Mouse (Mus musculus): ENCODE measurements around the gene Rdh8. TPM values are rescaled to one million over a fixed set of nuclear protein-coding genes. Genes with fewer than 3 reads are reported as not detected.
"Not testable (repeated sequence)": the region's sequence is repeated elsewhere in the genome, so short reads cannot be mapped to it uniquely, and the experiment has no call there.

The Rdh8 gene
- polyA plus RNA-seq, 1 experiment = not detected

- Histone ChIP-seq H3K4me1 (ENCODE audit: control insufficient read depth, insufficient read depth, low read length) (no peaks in the 10 kb centered on the region), H3K27ac (ENCODE audit: insufficient read depth, low read length) (no peak overlapping the region), H3K4me3 (ENCODE audit: insufficient read depth, low read length) (no peak overlapping the region)
- TF ChIP-seq POLR2A (IDR thresholded peaks at IDR 0.05; ENCODE audit: low read depth, low read length) (no peak), CTCF (IDR thresholded peaks at IDR 0.05; ENCODE audit: borderline replicate concordance, insufficient read depth, low read length) (no peak)
Observed at GRCm38 (mm10) chr9:20834881-20835280, 16.6 kb downstream of the Rdh8 start.

DNA sequence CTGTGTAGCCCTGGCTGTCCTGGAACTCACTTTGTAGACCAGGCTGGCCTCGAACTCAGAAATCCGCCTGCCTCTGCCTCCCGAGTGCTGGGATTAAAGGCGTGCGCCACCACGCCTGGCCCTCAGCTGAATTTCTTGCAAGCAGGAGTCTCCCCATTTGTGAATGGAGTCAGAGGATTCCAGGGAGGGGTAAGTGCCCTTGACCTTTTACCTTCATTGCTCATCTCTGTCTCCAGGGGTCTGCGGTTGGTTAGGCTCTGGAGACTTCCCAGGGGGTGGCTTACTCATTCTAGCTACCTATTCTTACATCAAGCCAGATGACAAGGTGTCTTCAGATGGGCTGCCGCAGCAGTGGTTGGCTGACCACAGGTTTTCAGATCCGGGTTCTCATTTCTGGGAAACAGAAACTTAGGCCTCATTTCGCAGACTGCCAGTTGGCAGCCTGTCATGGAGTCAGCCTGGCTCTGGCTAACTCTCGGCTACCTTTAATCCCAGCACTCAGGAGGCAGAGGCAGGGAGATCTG lies 17.2 kb downstream of the Rdh8 start:
- not testable (repeated sequence) for H3K4me1 ChIP-seq (ENCODE audit: control insufficient read depth, insufficient read depth, low read length)

DNA sequence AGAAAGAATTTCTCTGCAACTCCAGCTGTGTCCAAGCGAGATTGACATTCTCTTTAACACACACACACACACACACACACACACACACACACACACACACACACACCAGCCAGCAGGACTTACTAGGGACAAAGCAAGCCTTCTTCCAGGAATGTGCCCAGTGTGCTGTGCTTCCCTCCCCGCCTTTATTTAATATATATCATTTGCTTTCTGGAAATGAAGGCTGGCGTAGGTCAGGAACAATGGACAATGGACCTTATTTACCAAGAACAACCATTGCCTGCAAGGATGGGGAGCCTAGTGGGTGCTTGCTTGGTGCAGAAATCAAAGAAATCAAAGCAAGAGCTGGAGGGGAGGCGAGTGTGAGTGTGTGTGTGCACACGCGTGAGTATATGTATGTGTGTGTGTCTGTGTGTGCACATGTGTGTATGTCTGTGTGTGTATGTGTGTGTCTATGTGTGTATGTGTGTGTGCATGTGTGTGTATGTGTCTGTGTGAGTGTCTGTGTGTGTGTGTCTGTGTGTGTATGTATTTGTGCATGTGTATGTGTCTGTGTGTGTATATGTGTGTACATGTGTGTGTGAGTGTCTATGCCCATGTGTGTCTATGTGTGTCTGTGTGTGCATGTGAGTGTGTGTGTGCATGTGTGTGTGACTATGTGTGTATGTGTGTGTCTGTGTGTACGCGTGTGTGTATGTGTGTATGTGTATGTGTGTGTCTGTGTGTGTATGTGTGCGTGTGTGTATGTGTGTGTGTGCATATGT lies 19.1 kb downstream of the Rdh8 start:
- Histone ChIP-seq H3K4me3 (ENCODE audit: insufficient read depth, low read length) (no peak overlapping the region), H3K27ac (ENCODE audit: insufficient read depth, low read length) (no peak overlapping the region), H3K4me1 (ENCODE audit: control insufficient read depth, insufficient read depth, low read length) (no peaks in the 10 kb centered on the region)
- TF ChIP-seq POLR2A (IDR thresholded peaks at IDR 0.05; ENCODE audit: low read depth, low read length) (no peak), CTCF (IDR thresholded peaks at IDR 0.05; ENCODE audit: borderline replicate concordance, insufficient read depth, low read length) (no peak)

More for the DNA sequence above, 17.2 kb downstream of the Rdh8 start:
- H3K4me3 ChIP-seq (ENCODE audit: insufficient read depth, low read length); H3K27ac ChIP-seq (ENCODE audit: insufficient read depth, low read length): not testable (repeated sequence)

DNA sequence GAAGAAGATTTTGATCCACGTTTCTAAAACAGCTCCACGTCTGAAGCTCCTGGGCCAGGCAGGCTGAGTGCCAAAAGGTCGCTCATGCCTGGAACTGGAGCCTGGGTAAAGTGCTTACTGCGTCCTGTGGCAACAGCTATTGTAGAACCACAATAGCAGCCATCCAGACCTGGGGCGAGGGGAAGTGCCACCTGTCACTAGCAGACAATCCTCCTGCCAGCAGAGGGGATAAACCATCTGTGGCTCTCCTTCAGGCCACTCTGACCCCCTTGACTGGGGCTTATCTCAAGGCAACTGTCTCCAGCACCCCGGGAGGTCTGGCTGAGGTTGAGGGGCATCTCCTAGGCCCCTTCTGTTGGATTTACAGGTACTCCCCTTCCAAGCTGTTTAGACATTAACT lies 20.6 kb downstream of the Rdh8 start:
- Histone ChIP-seq H3K4me3 (ENCODE audit: insufficient read depth, low read length) (no peak overlapping the region), H3K27ac (ENCODE audit: insufficient read depth, low read length) (no peak overlapping the region), H3K4me1 (ENCODE audit: control insufficient read depth, insufficient read depth, low read length) (no peaks in the 10 kb centered on the region)
- TF ChIP-seq POLR2A (IDR thresholded peaks at IDR 0.05; ENCODE audit: low read depth, low read length) = no peak
- TF ChIP-seq CTCF (IDR thresholded peaks at IDR 0.05; ENCODE audit: borderline replicate concordance, insufficient read depth, low read length) = no peak

DNA sequence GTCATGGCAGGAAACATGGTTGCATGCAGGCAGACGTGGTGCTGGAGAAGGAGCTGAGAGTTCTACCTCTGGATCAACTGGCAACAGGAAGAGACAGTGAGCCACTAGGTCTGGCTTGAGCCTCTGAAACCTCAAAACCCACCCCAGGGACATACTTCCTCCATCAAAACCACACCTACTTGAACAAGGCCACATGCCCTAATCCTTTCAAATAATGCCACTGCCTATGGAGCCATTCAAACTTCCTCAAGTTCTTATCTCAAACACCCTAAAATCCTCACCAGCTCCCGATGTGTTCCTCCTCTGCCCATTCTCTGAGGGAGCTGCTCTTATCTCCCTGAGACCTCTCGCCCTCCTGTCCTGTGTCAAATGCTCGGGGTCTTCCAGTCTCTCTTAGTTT lies 23.9 kb downstream of the Rdh8 start:
- Histone ChIP-seq H3K27ac (ENCODE audit: insufficient read depth, low read length) (no peak overlapping the region), H3K4me3 (ENCODE audit: insufficient read depth, low read length) (no peak overlapping the region), H3K4me1 (ENCODE audit: control insufficient read depth, insufficient read depth, low read length) (no peaks in the 10 kb centered on the region)
- no peak for TF ChIP-seq CTCF (IDR thresholded peaks at IDR 0.05; ENCODE audit: borderline replicate concordance, insufficient read depth, low read length)
- TF ChIP-seq POLR2A (IDR thresholded peaks at IDR 0.05; ENCODE audit: low read depth, low read length) = no peak

DNA sequence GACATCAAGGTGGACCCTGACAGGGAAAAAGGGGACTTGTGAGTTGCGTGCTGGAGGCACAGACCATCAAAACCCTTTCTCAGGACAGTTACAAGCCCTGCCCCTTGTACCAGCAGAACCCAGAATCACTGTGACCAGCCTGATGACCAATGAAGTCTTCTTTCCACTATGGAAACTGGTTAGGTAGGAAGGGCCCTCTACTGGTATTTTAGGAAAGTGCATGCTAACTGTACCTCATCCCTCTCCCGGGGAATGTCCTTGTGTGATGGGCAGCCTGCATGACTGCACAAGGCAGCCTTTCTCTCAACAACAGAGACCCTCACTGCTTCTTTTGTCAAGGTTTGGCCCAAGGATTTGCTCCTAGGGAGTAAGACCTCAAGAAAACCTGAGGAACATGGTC lies 24.4 kb downstream of the Rdh8 start:
- Histone ChIP-seq H3K27ac (ENCODE audit: insufficient read depth, low read length) (no peak overlapping the region), H3K4me3 (ENCODE audit: insufficient read depth, low read length) (no peak overlapping the region), H3K4me1 (ENCODE audit: control insufficient read depth, insufficient read depth, low read length) (no peaks in the 10 kb centered on the region)
- TF ChIP-seq POLR2A (IDR thresholded peaks at IDR 0.05; ENCODE audit: low read depth, low read length) = no peak
- no peak for TF ChIP-seq CTCF (IDR thresholded peaks at IDR 0.05; ENCODE audit: borderline replicate concordance, insufficient read depth, low read length)

DNA sequence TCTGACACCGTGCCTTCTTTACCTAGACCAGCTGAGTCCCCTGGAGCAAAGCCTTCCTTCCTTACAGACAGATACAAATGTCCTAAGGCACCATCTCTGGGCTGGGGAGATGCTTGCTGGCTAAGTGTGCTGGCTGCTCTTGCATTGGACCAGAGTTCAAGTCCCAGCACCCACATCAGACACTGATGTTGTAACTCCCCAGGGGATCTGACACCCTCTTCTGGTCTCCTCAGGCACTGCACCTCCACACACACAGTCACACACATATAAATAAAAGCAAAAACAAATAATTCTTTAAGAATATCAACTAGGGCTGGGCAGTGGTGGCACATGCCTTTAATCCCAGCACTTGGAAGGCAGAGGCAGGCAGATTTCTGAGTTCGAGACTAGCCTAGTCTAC lies 31.9 kb downstream of the Rdh8 start:
- Histone ChIP-seq H3K27ac (ENCODE audit: insufficient read depth, low read length) (no peak overlapping the region), H3K4me1 (ENCODE audit: control insufficient read depth, insufficient read depth, low read length) (no peaks in the 10 kb centered on the region), H3K4me3 (ENCODE audit: insufficient read depth, low read length) (no peak overlapping the region)
- TF ChIP-seq POLR2A (IDR thresholded peaks at IDR 0.05; ENCODE audit: low read depth, low read length) = no peak
- TF ChIP-seq CTCF (IDR thresholded peaks at IDR 0.05; ENCODE audit: borderline replicate concordance, insufficient read depth, low read length) = no peak

DNA sequence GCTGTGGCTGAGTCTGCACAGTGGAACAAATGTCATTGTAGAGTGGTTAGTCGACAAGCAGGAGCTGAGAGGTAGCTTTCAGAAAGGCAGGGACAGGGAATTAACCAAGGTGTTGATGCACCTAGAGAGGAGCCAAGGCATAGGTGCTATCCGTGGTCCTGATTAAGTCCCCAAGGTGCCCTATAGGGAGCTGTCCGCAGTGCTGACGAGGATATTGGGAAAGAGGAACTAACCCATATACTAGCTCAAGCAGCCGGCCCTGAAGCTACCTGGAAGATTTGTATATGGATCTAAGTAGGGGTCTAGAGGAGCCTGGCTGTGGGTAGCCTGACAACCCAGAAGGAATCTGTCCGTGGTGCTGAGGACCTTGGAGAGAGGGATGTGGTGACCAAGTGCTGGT lies 38.8 kb downstream of the Rdh8 start:
- no peak overlapping the region for H3K27ac ChIP-seq (ENCODE audit: insufficient read depth, low read length)
- no peaks in the 10 kb centered on the region; the same call in 1 of the 2 replicates for H3K4me1 ChIP-seq (ENCODE audit: control insufficient read depth, insufficient read depth, low read length)
- TF ChIP-seq CTCF (IDR thresholded peaks at IDR 0.05; ENCODE audit: borderline replicate concordance, insufficient read depth, low read length) (no peak), POLR2A (IDR thresholded peaks at IDR 0.05; ENCODE audit: low read depth, low read length) (no peak)
- no peak overlapping the region for H3K4me3 ChIP-seq (ENCODE audit: insufficient read depth, low read length)

DNA sequence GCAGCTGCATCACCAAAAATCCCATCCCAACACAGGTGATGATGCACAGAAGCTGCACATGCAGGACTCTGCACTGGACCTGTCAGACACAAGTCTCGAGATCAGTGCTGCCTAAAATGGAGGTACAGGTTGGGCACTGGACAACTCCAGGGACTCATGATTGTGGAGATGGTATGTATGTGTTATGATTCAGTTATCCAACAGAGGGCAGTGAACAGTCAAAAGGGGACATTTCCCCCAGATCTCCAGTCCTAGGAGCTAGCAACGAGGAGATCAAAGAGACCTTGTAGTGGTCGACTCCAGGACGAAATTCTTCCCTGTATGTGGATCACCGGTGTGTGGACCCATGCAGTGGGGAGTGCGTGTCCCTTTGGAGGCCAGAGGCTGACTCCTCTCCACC lies 41.6 kb downstream of the Rdh8 start:
- no peak overlapping the region for H3K27ac ChIP-seq (ENCODE audit: insufficient read depth, low read length)
- H3K4me1 ChIP-seq (ENCODE audit: control insufficient read depth, insufficient read depth, low read length) = no peaks in the 10 kb centered on the region; the same call in 1 of the 2 replicates
- H3K4me3 ChIP-seq (ENCODE audit: insufficient read depth, low read length) = no peak overlapping the region
- no peak for TF ChIP-seq CTCF (IDR thresholded peaks at IDR 0.05; ENCODE audit: borderline replicate concordance, insufficient read depth, low read length)
- no peak for TF ChIP-seq POLR2A (IDR thresholded peaks at IDR 0.05; ENCODE audit: low read depth, low read length)

- H3K27ac ChIP-seq (ENCODE audit: insufficient read depth, low read length) = peak overlapping the region; percentile 15; the same call in 1 of the 2 replicates
- peak; percentile 7; the same call in 1 of the 2 replicates for TF ChIP-seq CTCF (IDR thresholded peaks at IDR 0.05; ENCODE audit: borderline replicate concordance, insufficient read depth, low read length)
- TF ChIP-seq POLR2A (IDR thresholded peaks at IDR 0.05; ENCODE audit: low read depth, low read length) = no peak
Observed at GRCm38 (mm10) chr9:20861821-20862220, 43.5 kb downstream of the Rdh8 start.

More at GRCm38 (mm10) chr9:20861821-20862220, 43.5 kb downstream of the Rdh8 start:
- no peaks in the 10 kb centered on the region; the same call in 1 of the 2 replicates for H3K4me1 ChIP-seq (ENCODE audit: control insufficient read depth, insufficient read depth, low read length)
- H3K4me3 ChIP-seq (ENCODE audit: insufficient read depth, low read length) = no peak overlapping the region
